ENCODE assay signal across 8 mouse cellular contexts in genomic region chr8:56616260-56616659, GRCm38 (mm10).
DNase-seq lines count a peak whose midpoint lies in the region; ATAC-seq and TF ChIP-seq lines count a peak whose summit lies in the region.

No protein-coding gene starts in this region.

- TF ChIP-seq CTCF in left cerebral cortex, adult 2 months (IDR thresholded peaks at IDR 0.05): peak; percentile 73

- no peak overlapping the region for H3K4me3 ChIP-seq in left cerebral cortex, adult 2 months

- ATAC-seq in cerebellum, adult (ENCODE audit: insufficient number of reproducible peaks, low FRiP score, low TSS enrichment): 0 out of 2 replicates have a peak, but pooled peaks have one; percentile 17

- no peak overlapping the region for H3K27ac ChIP-seq in left cerebral cortex, adult 2 months

- no peak for DNase-seq in cerebellum, adult 11 months
- no peak for DNase-seq in left cerebral cortex, adult 2 months (ENCODE audit: extremely low spot score in 1 of 2, low spot score in 2 of 2)
- DNase-seq in left cerebral cortex, postnatal 25 days (ENCODE audit: low spot score in 2 of 2): no peak
- DNase-seq in T-cell, adult 2 months (ENCODE audit: low spot score): peak; percentile 38
- peak; percentile 63 for DNase-seq in induced T-regulatory cell, adult 2 months (ENCODE audit: low read depth)
- peak; percentile 60 for DNase-seq in naive thymus-derived CD4-positive, alpha-beta T cell, adult 2 months (ENCODE audit: low read depth)
- no peak for DNase-seq in right cerebral cortex, adult 18-20 months

- intact Hi-C loops in left cerebral cortex, adult 2 months (cut with DNase I): no loop called here
- intact Hi-C loops in left cerebral cortex, postnatal 25 days (cut with DNase I): no loop called here

Comparison
In these comparisons a context has a peak if more than half of its experiments do, and no peak if none do; other contexts are left out.
1. DNase-seq: peak in T-cell, adult 2 months (single experiment), induced T-regulatory cell, adult 2 months (single experiment) and naive thymus-derived CD4-positive, alpha-beta T cell, adult 2 months (single experiment); none in cerebellum, adult 11 months (single experiment), left cerebral cortex, adult 2 months (0 of 2), left cerebral cortex, postnatal 25 days (0 of 2) and right cerebral cortex, adult 18-20 months (single experiment).